Mouse (Mus musculus) small intestine, adult 2 months (tissue): ENCODE measurements around the gene Slc1a3.
"Not testable (repeated sequence)": the region's sequence is repeated elsewhere in the genome, so short reads cannot be mapped to it uniquely, and the experiment has no call there.

Experiments used
- CTCF ChIP-seq: fragments of 200-500 bp; IDR thresholded peaks from 2 replicates; pipeline ENCODE4 v1.5.1; 2012; ENCODE audit warnings: low read depth, mild to moderate bottlenecking, control low read depth, inconsistent platforms, low read length, moderate library complexity, mixed read lengths; ENCODE audit not compliant: insufficient replicate concordance, insufficient read length; ENCODE audit errors: extremely low read depth
- POLR2A ChIP-seq: fragments of 200-500 bp; IDR thresholded peaks from 2 replicates; pipeline ENCODE4 v1.6.1; 2012; ENCODE audit warnings: low read depth, mild to moderate bottlenecking, control low read depth, inconsistent platforms, low read length, moderate library complexity

- not testable (repeated sequence) for TF ChIP-seq CTCF, POLR2A
Observed at GRCm38 (mm10) chr15:8705560-8705959, 5.0 kb downstream of the Slc1a3 start.
